Mouse (Mus musculus) bone marrow macrophage, adult 2 months (primary cell): ENCODE results near the gene Itgb1bp1.

Experiments
- CTCF ChIP-seq: IDR thresholded peaks from 2 replicates; pipeline ENCODE4 v1.5.1; 2012; ENCODE audit warnings: low read depth, mild to moderate bottlenecking, low read length, moderate library complexity
- POLR2A ChIP-seq: IDR thresholded peaks from 2 replicates; pipeline ENCODE4 v1.6.1; 2012; ENCODE audit warnings: mild to moderate bottlenecking, low read depth, low read length, borderline replicate concordance

- TF ChIP-seq CTCF = no peak
- no peak for TF ChIP-seq POLR2A
Measured at GRCm38 (mm10) chr12:21201485-21202269, 84.4 kb downstream of the Itgb1bp1 start.
